Mouse (Mus musculus) thymus, postnatal 25 days (tissue): ENCODE measurements around the gene Mpv17l.
"Not testable (repeated sequence)": the region's sequence is repeated elsewhere in the genome, so short reads cannot be mapped to it uniquely, and the experiment has no call there.

Experiments used
- DNase-seq: peaks from one replicate; pipeline ENCODE4 v3.0.0; 2022

Mpv17l gene

DNA sequence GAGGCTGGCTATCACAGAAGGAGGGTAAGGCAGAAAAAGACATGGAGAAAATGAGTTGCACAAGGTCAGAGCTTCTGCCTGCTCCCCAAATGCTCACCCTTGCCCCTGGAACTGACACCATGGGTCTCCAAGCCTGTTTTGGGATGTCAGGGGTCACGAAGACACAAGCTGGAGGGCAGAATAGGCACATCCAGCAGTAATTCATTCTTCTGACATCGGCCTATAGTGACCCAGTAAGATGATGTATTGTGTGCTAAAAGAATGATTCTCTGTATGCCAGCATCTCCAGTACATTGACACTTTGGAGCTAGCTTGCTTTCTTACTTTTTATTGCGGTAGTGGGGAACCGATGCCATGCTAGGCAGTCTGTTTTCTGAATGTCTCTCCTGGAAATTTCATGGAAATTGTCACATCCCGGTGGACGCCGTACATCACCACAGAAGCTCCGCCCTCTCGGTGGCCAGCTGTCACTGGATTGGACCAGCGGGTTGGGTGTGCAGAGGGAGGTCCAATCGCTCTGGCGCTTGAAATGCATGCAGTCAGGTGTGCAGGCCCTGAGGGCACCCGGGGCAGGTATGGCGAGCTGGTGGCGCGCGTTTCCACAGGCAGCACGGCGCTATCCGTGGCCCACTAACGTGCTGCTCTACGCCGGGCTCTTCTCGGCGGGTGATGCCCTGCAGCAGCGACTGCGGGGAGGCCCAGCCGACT lies 37.3 kb downstream of the Mpv17l start:
- DNase-seq, result no peak

DNA sequence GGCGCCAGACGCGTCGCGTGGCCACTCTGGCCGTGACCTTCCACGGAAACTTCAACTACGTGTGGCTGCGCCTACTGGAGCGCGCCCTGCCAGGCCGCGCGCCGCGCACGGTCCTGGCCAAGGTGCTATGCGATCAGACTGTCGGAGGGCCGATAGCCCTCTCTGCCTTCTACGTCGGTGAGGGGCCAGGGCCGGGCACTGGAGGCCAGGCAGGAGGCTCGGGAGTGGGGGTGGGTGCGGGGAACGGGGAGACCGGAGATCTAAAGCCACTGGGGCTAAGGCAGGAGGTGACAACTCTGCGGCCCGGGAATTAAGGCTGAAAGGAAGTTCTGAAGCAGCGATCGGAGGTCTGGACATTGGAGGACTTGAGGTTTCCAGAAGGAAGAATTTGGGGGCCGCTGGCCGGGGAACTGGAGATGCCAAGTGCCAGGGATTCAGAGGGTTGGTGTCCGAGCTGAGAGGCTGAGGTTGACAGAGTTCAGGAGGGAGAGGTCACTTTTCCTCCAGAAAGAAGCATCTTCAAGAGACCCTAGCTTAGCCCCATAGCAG lies 38.0 kb downstream of the Mpv17l start:
- DNase-seq, result no peak

DNA sequence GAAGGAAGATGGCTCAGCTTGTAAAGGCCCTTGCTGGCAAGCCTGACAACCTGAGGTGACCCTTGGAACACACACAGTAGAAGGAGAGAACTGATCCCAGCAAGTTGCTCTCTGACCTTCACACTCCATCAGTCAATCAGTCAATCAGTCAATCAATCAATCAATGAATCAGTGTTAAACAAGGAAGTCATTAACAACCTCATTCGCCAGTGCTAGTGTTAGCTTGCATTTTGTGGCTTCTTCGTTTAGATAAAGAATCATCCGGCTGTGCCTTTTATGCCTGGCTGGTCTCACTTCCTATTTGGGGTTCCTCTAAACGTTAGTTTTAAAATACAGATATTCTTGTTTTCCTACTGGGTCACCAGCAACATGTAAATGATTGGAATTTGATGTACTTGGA lies 41.2 kb downstream of the Mpv17l start:
- DNase-seq, result no peak

DNA sequence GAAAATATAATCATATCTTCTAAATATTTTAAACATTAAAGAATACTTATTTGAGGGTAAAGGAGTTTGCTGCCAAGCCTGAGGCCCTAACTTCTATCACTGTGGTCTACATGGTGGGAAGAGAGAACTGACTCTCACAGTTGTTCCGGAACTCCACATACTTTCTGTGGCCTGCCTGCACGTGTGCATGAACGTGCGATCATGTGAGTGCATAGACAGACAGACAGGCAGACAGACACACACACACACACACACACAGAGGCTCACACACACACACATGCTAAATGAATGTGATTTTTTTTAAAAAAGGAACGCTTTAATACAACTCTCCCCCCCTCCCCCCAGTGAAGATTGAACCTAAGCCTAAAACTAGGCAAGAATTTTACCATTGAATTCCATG lies 41.8 kb downstream of the Mpv17l start:
- no peak for DNase-seq

DNA sequence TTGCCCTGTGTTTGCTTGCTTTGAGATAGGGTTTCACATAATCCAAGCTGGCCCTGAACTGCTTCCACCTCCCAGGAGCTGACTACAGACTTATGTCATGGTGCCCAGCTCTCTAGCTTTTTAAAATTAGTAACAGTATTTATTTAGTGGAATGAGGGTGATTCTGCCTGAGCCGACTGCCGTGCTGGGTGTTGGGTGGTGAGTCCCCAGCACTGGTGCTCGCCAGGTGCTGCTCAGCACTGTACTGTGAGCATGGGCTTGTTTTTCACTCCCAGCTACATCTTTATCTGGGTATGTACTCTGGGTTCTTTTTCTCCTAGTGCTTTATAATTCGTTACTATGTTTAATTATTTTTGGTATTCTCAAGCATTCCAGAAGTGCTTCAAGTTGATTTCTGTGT lies 42.2 kb downstream of the Mpv17l start:
- no peak for DNase-seq

DNA sequence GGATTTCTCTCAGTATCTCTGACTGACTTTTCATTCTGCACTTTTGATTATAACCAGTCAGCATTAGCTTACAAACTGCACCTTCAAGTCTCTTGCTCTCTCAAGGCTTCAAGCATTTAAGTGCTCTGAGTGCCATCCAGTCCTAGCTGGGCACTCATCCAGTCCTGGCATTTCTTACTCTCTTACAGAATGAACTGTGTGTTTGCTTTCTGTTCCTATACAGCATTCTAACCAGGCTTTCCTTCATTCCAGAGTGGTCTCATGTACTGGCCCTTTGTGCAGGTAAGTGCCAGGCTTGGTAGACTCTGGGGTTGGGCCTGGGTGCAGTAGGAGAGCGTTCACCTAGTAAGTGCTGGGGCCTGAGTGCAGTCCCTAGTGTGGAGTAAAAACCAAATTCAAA lies 43.3 kb downstream of the Mpv17l start:
- no peak for DNase-seq

DNA sequence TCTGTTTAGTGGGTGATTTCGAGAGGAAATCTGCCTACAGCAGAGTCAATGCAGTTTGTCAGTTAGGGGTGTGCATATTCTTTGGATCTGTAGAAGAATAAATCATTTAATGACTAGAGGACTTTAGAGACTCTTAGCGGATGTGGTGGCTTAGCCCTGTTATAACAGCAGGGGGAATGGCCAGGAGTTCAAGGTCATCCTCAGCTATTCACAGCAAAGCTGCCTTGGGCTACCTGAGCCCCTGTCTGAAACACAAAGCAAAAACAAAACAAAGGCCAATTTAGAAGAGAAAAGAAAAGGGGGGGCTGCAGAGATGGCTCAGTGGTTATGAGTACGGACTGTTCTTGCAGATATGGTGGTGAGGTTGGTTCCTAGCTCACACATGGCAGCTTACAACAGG lies 48.3 kb downstream of the Mpv17l start:
- no peak for DNase-seq

DNA sequence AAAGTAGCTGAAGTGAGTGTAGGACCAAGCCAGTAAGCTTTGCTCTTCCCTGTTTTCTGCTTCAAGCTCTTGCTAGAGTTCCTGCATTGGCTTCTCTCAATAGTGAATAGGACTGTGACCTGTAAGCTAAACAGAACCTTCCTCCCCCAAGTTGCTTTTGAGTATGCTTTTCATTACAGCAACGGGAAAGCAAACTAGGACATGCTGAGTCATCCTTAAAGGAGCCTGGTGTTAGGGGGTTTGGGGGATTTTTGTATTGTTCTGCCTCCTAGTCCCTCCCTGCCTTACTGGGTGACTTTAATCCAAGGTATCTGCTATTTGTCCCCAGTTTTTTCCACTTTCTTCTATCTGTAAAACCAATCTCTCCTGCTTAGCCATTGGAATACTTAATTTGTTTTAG lies 59.1 kb downstream of the Mpv17l start:
- DNase-seq, result no peak

DNA sequence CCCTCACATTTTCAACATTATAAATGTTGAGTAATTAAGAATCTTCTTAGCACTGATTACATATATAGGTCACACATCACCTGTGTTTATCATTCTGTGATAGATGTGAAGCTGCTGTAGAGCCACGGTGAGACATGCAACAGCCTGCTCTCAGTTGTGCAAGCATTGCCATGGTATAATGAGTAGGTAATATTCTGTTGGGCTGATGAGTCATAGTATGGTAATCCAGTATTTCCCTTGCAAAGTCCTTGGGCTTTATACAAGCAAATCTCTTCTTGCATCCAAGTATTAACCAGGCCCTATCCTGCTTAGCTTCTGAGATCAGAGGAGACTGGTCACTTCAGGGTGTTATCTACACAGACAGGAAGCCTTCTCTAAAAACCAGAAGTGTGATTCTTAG lies 66.1 kb downstream of the Mpv17l start:
- DNase-seq, result no peak

DNA sequence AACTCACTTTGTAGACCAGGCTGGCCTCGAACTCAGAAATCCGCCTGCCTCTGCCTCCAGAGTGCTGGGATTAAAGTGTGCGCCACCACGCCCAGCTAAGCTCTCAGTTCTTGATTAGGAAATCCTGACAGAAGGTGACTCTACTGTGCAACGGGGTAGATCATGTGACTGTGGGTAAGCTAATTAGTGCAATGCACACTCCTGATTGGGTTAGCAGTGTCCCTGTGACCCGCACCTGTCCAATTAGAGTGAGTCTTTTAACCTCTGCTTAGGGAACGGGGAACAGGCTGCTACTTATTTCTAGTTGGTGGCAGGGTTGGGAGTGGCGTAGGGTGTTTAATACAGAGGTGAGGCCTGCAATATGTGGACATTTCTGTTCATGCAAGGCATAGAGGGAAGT lies 69.1 kb downstream of the Mpv17l start:
- DNase-seq, result no peak

DNA sequence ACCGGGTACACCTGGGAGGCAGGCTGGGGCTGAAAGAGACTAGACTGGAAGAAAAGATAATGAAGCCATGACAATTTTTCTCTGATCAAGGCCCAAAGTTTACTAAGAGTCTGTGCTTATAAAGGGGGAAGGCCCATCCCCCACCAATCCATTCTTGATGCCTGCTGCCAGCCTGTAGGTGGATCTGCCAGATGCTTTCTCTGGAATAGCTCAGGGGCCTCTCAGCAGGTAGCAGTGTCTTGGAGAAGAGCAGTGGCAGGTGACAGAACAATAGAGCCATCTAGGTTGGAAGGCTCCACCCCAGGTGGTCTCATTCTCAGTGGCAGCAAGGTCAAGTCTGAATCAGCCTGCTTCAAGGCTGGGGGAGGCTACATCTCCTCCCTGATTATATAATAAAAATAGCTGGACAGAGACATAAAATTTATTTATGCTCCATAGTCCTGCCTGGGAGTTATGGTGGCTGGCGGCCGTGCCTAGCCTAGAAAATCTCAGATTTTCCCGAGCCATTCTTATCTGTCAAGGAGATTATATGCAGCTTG lies 73.5 kb downstream of the Mpv17l start:
- not testable (repeated sequence) for DNase-seq

DNA sequence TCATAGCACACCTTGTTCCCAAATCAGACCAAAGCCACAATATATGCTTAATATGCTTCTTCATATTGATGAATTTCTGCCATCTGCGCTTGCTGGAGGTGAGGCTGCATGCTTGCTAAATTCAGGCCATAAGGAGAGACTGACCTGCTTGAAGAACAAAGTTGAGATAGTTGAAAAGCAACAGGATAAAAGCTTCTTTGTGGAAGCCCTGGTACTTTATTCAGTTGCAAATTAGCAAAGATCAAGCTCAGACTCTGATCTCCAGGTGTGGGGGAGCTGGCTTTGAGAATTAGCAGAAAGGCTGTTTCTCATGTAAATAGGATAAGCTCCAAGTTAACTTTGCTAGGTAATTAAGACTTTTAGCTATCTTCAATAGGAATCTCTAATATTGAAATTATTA lies 74.1 kb downstream of the Mpv17l start:
- not testable (repeated sequence) for DNase-seq

DNA sequence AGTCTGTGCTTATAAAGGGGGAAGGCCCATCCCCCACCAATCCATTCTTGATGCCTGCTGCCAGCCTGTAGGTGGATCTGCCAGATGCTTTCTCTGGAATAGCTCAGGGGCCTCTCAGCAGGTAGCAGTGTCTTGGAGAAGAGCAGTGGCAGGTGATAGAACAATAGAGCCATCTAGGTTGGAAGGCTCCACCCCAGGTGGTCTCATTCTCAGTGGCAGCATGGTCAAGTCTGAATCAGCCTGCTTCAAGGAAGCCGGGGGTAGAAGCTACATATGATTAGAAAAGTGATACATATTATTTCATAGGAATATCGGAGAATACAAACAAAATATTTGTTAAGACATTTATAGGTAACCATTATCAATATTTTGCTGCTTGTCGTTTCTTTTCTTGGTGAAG lies 78.8 kb downstream of the Mpv17l start:
- not testable (repeated sequence) for DNase-seq

DNA sequence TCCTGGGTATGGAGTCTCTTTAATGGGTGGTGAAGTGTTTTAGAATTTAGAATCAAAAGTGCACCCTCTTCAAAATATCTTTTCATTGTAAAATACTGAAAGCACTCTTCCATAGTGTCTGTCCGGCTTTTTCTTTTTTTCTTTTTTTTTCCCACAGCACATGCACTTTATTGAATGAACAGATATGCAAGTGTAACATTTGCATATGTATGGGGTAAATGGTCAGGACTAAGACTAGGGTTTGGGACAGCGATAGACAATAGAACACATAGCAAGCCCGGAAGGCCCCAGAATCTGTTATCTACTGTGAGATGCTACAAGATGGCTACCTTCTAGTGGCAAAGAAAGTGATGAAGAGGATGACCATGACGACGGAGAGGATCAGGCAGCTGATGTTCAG lies 80.2 kb downstream of the Mpv17l start:
- DNase-seq, result no peak

DNA sequence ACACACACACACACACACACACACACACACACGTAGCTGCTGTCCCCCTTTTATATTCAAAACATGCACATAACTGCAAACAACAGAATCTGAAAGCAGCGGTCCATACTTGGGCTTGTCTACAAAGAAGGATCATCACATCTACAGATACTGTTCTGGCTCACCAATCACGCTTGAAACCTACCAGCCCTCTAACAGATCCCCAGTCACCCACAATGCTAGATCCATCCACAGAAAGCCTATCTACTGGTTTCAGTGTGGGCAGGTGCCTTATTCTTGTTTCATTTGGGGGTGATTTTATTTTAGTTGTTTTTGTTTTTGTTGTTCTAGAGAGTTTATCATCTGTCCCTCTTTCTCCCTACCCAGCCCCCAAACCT lies 83.2 kb downstream of the Mpv17l start:
- DNase-seq, result no peak

DNA sequence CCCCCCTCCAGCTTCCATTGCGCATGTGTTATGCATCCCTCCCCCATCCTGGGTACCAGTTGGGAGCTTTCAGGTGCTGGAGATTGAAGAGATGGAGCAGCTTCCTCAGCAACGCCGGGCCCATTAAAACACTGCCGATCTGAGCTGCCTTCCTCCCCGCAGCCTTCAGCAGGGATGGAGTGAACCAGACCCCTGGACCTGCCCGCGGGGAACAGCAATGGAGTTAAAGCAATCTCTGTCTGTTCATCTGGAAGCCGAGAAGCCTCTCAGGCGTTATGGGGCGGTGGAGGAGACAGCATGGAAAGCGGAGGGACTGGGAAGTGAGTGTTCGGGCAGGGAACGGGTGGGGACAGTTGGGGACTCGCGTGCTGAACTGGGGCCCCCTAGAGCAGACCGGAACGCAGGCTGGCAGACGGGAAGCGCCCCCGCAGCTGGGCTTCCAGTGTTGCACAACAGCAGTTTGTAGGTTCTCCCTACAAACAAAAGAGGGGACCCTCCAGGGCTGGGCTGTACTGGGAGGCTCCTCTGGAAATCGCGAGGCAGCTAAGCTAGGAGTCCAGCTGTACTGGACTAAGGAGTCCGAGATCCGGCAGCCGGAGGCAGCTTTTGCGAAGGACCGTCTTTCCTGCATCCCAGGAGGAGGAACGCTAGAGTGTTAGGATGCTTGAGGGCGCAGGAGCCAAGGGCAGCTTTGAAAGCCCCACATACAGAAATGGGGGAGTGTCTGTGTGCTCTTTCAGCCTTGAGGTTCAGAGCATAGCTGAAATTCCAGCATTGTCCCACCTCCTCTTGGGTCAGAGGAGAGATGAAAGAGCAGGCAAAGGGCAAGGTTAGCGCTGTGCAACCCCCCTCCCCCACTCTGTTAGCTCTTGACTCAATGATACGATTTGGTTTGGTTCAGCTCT lies 83.9 kb downstream of the Mpv17l start, which contains the start of the genes 2900011O08Rik and Ifitm7:
Gene 2900011O08Rik, plus strand, starts transcription at position 31 of the 905 bp plus-strand sequence.
Gene Ifitm7, minus strand, starts transcription at position 315 of the 905 bp plus-strand sequence.
- no peak for DNase-seq

DNA sequence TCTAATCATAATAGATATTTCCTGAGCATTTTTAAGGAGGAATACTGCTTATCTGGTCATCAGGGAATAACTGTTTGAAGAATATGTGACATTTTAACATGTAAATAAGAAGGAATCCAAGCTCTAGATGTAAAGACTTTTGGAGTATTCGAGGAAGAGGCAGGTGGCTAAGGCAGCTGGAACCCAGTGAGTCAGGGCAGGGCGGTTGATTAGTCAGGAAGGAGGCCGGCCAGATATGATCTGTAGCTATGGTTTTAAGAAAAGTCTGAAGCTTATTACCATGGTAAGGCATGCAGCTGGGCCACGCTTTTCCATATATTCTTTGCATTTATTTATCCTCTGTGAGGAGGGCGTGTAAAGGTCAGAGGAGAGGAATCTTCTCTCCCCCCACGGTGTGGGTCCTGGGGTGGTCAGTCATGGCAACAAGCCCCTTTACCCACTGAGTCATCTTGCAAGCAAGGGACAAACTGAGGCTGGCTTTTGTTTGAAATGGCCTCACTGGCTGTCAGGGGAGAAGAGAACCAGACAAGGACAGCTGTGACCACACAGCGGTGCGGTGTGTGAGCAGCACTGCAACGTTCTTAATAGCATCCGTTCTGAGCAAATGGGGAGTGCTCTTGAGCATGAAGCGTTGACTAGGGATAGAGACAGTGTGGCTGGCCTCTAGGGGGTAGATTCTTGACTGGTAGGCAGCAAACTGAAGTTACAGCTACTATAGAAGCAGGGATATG lies 89.7 kb downstream of the Mpv17l start:
- no peak for DNase-seq

DNA sequence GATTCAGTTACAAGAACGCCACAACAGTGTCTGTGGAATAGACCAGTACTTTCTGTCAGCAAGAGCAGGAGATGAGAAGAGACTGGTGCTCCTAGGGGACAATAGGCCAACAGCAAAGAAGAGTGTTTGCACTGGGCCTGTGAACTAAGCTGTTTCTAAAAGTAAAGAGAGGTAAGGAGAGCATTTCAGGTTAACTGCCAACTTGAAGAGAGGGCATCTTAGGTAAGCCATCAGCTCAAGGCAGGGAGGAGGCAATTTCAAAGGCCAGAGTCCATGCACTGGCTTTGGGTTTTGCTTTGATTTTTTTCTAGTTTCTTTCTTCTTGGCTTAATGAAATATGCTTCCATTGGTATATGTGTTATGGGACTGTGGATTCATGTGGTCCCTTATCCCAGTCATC lies 91.1 kb downstream of the Mpv17l start:
- no peak for DNase-seq

DNA sequence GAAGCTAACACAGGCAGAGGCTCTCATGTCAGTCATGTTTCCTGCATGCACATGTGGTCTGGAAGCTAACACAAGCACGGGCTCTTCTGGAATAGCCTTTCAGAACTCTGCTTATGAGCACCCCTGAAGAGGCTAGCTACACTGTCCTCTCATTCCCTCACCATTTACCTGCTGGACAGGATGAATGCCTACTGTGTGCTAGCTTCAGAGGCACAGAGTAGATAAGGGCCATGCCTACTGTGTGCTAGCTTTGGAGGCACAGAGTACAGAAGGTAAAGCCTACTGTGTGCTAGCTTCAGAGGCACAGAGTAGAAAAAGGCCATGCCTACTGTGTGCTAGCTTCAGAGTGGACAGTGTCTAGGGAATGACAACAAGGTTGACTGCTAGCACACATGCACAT lies 91.5 kb downstream of the Mpv17l start:
- no peak for DNase-seq
